Mouse (Mus musculus) cerebellum, adult 8-10 months (tissue): ENCODE data around the gene Tbc1d17.
A peak's percentile ranks its signal among the peaks of the same experiment; 100 is the strongest.

Experiments
- DNase-seq: peaks from one replicate; pipeline ENCODE4 v3.0.0; 2022

Gene Tbc1d17

GRCm38 (mm10) chr7:44868919-44869696 lies 20.2 kb upstream of the Tbc1d17 start:
- DNase-seq: peak; percentile 56

- no peak for DNase-seq
Observed at GRCm38 (mm10) chr7:44868465-44868864, 19.6 kb upstream of the Tbc1d17 start.

- peak; percentile 16 for DNase-seq
Observed at GRCm38 (mm10) chr7:44867802-44868201, 18.9 kb upstream of the Tbc1d17 start.

GRCm38 (mm10) chr7:44867010-44867702 lies 18.3 kb upstream of the Tbc1d17 start:
- no peak for DNase-seq

GRCm38 (mm10) chr7:44866276-44867009 lies 17.6 kb upstream of the Tbc1d17 start:
- peak; percentile 46 for DNase-seq

- DNase-seq: peak; percentile 43
Observed at GRCm38 (mm10) chr7:44864595-44865542, 16.0 kb upstream of the Tbc1d17 start.

GRCm38 (mm10) chr7:44863982-44864494 lies 15.2 kb upstream of the Tbc1d17 start:
- DNase-seq: peak; percentile 25

GRCm38 (mm10) chr7:44863210-44863609 lies 14.3 kb upstream of the Tbc1d17 start:
- DNase-seq: peak; percentile 32

- DNase-seq: no peak
Observed at GRCm38 (mm10) chr7:44862434-44862833, 13.6 kb upstream of the Tbc1d17 start.

GRCm38 (mm10) chr7:44861429-44861816 lies 12.5 kb upstream of the Tbc1d17 start:
- no peak for DNase-seq

- DNase-seq: no peak
Observed at GRCm38 (mm10) chr7:44860576-44861428, 11.9 kb upstream of the Tbc1d17 start.

- no peak for DNase-seq
Observed at GRCm38 (mm10) chr7:44859896-44860295, 11.0 kb upstream of the Tbc1d17 start.

GRCm38 (mm10) chr7:44857905-44858304 lies 9.0 kb upstream of the Tbc1d17 start:
- DNase-seq: no peak

- peak; percentile 84 for DNase-seq
Observed at GRCm38 (mm10) chr7:44857042-44857552, 8.2 kb upstream of the Tbc1d17 start, which contains the start of gene Pnkp. Gene Pnkp (plus strand): TSS chr7:44857139.

- DNase-seq: no peak
Observed at GRCm38 (mm10) chr7:44856265-44856916, 7.5 kb upstream of the Tbc1d17 start.

- DNase-seq: no peak
Observed at GRCm38 (mm10) chr7:44855036-44855435, 6.2 kb upstream of the Tbc1d17 start.

GRCm38 (mm10) chr7:44854356-44855031 lies 5.6 kb upstream of the Tbc1d17 start:
- DNase-seq: peak; percentile 82

GRCm38 (mm10) chr7:44853596-44854355 lies 4.9 kb upstream of the Tbc1d17 start:
- no peak for DNase-seq

GRCm38 (mm10) chr7:44853065-44853464 lies 4.2 kb upstream of the Tbc1d17 start:
- no peak for DNase-seq
